Mouse (Mus musculus) bone marrow, adult 2 months (tissue): ENCODE measurements around the gene Selenos.

ENCODE experiments used
- CTCF ChIP-seq: fragments of 200-500 bp; IDR thresholded peaks from 2 replicates; pipeline ENCODE4 v1.5.1; 2011; ENCODE audit warnings: low read length, control low read depth; ENCODE audit not compliant: control insufficient read depth, insufficient read depth
- POLR2A ChIP-seq: fragments of 200-500 bp; IDR thresholded peaks from 2 replicates; pipeline ENCODE4 v1.6.1; 2011; ENCODE audit warnings: low read depth, mild to moderate bottlenecking, control low read depth, low read length, borderline replicate concordance; ENCODE audit not compliant: control insufficient read depth

DNA sequence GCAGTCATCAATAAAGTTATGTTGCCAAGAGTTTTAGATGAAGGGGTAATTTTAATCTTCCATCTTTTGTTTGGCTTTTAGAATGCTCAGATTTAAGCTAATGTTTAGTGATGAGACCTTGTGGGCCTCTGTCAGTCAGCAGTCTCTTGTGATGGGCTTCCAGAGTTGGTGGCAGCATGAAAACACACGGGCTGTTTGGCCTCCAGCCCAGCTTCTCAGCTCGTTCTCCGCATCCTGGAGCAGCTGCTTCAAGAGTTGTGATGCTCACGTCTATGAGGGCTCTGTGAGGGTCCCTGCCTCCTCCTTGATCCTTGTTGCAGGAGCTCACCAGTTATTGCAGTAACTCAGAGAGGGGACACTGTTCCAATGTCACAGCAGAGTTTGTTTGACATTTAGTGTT lies 58.9 kb downstream of the Selenos start:
- TF ChIP-seq CTCF, result no peak
- TF ChIP-seq POLR2A, result no peak
